ENCODE assay signal across 13 mouse cellular contexts in genomic region chr4:114650551-114650950, GRCm38 (mm10).
"Had no signal": no experiment of that assay in that cellular context is flagged by ENCODE, and none has a peak within 500 bp of the region (broad histone marks: within the 10 kb centered on the region; RNA-seq: fewer than 3 reads in every experiment).

No protein-coding gene starts in this region.

- H3K9me3 ChIP-seq: liver, embryonic 13.5 days had no signal

- H3K4me3 ChIP-seq: left cerebral cortex, adult 2 months; liver, embryonic 13.5 days had no signal

- H3K36me3 ChIP-seq: liver, embryonic 13.5 days had no signal

- H3K27ac ChIP-seq: left cerebral cortex, adult 2 months; liver, embryonic 13.5 days had no signal

- H3K9ac ChIP-seq: liver, embryonic 13.5 days had no signal

- H3K4me2 ChIP-seq: liver, embryonic 13.5 days; midbrain, embryonic 11.5 days had no signal

- DNase-seq: kidney, adult 2 months; kidney, postnatal 25 days; layer of hippocampus, postnatal 36 days; liver, embryonic 13.5 days; lung, adult 2 months; lung, postnatal 14 days; midbrain, embryonic 14.5 days; right cerebral cortex, postnatal 14 days; right cerebral cortex, postnatal 4 days; thymus, adult 18-20 months; thymus, postnatal 36 days had no signal
